Mouse (Mus musculus): ENCODE results near the gene Bcl7b. TPM values are rescaled to one million over a fixed set of nuclear protein-coding genes. Genes with fewer than 3 reads are reported as not detected.
"Not testable (repeated sequence)": the region's sequence is repeated elsewhere in the genome, so short reads cannot be mapped to it uniquely, and the experiment has no call there.

Gene Bcl7b
- polyA plus RNA-seq, 1 experiment from 2014 or later, result 58.8 TPM

DNA sequence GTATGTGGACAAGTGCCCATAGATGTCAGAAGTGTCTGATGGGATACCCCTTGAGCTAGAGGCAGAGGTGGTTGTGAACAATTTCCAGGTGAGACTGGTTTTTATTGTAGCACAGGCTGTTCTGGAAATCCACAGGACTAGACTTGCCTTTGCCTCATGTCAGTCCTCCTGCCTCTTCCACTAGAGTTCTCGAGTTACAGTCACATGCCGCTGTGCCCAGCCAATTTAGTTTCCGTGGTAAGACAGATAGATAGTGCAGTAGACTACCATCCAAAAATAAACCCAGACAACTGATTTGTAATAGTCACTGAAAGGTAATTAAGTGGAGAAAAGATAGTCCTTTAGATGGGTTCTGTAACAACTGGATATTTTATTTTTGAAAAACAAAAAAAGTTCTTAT, 34.7 kb downstream of the Bcl7b start:
- WGBS, result 57% methylated on average over 3 of the region's 3 CpGs
- no peaks in the 10 kb centered on the region for H3K9me3 ChIP-seq (replicated peaks; ENCODE audit: low read length)
- H3K4me2 ChIP-seq (ENCODE audit: low read length), result no peak overlapping the region
- H3K27ac ChIP-seq, result no peak overlapping the region
- TF ChIP-seq CTCF (IDR thresholded peaks at IDR 0.05; ENCODE audit: low read depth), result no peak
- no peak overlapping the region for H3K4me3 ChIP-seq (replicated peaks; ENCODE audit: low read depth, low read length)
- no peaks in the 10 kb centered on the region for H3K27me3 ChIP-seq (ENCODE audit: insufficient read depth, low read length)
- no peak overlapping the region for H3K9ac ChIP-seq (ENCODE audit: low read depth, low read length)
- H3K36me3 ChIP-seq (ENCODE audit: insufficient read depth, low read length), result peaks cover 25% of the 10 kb centered on the region
- no peaks in the 10 kb centered on the region for H3K4me1 ChIP-seq (replicated peaks; ENCODE audit: insufficient read depth, low read length)
- ATAC-seq (replicated peaks; ENCODE audit: low FRiP score, low read depth) (no peak), DNase-seq (ENCODE audit: low spot score) (no peak)

GRCm38 (mm10) chr5:135208197-135208596, 40.1 kb downstream of the Bcl7b start:
- Histone ChIP-seq H3K9me3 (replicated peaks; ENCODE audit: low read length) (no peaks in the 10 kb centered on the region), H3K27me3 (ENCODE audit: insufficient read depth, low read length) (no peaks in the 10 kb centered on the region), H3K4me1 (replicated peaks; ENCODE audit: insufficient read depth, low read length) (no peaks in the 10 kb centered on the region), H3K4me3 (replicated peaks; ENCODE audit: low read depth, low read length) (no peak overlapping the region), H3K9ac (ENCODE audit: low read depth, low read length) (no peak overlapping the region), H3K27ac (no peak overlapping the region), H3K4me2 (ENCODE audit: low read length) (no peak overlapping the region), H3K36me3 (ENCODE audit: insufficient read depth, low read length) (peaks cover 54% of the 10 kb centered on the region)
- TF ChIP-seq CTCF (IDR thresholded peaks at IDR 0.05; ENCODE audit: low read depth), result peak; percentile 43; the same call in 1 of the 2 replicates
- no peak for DNase-seq (ENCODE audit: low spot score)
- WGBS, result 92% methylated on average over 1 of the region's 1 CpGs
- no peak for ATAC-seq (replicated peaks; ENCODE audit: low FRiP score, low read depth)

GRCm38 (mm10) chr5:135216871-135217270, 48.8 kb downstream of the Bcl7b start:
- Histone ChIP-seq H3K36me3 (ENCODE audit: insufficient read depth, low read length) (peaks cover 83% of the 10 kb centered on the region), H3K4me2 (ENCODE audit: low read length) (no peak overlapping the region)

DNA sequence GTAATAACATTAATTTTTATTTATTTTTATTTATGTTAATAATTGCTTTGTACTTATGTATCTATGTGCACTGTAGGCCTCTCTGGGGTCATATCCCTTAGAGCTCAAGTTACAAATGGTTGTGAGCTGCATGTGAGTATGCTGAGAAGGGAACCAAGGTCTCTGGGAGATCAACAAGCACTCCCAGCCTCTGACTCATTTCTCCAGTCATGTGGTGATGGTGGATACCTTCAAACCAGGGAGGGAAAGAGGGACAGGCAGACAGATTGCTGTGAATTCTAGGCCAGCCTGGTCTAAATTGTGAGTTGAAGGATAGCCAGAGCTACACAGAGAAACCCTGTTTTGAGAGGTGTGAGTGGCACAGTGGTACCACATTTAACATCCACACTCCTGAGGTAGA, 52.9 kb downstream of the Bcl7b start:
- no peaks in the 10 kb centered on the region for H3K4me1 ChIP-seq (replicated peaks; ENCODE audit: insufficient read depth, low read length)
- no peaks in the 10 kb centered on the region for H3K9me3 ChIP-seq (replicated peaks; ENCODE audit: low read length)
- H3K9ac ChIP-seq (ENCODE audit: low read depth, low read length), result no peak overlapping the region
- H3K36me3 ChIP-seq (ENCODE audit: insufficient read depth, low read length), result peaks cover 81% of the 10 kb centered on the region
- no peaks in the 10 kb centered on the region for H3K27me3 ChIP-seq (ENCODE audit: insufficient read depth, low read length)
- H3K4me3 ChIP-seq (replicated peaks; ENCODE audit: low read depth, low read length), result no peak overlapping the region
- no peak overlapping the region for H3K27ac ChIP-seq
- no peak for TF ChIP-seq CTCF (IDR thresholded peaks at IDR 0.05; ENCODE audit: low read depth)
- no peak overlapping the region for H3K4me2 ChIP-seq (ENCODE audit: low read length)
- DNase-seq (ENCODE audit: low spot score), result no peak
- no peak for ATAC-seq (replicated peaks; ENCODE audit: low FRiP score, low read depth)

More at GRCm38 (mm10) chr5:135216871-135217270, 48.8 kb downstream of the Bcl7b start:
- H3K9ac ChIP-seq (ENCODE audit: low read depth, low read length), result no peak overlapping the region
- no peak for ATAC-seq (replicated peaks; ENCODE audit: low FRiP score, low read depth)
- DNase-seq (ENCODE audit: low spot score), result no peak
- no peak overlapping the region for H3K27ac ChIP-seq
- H3K4me3 ChIP-seq (replicated peaks; ENCODE audit: low read depth, low read length), result no peak overlapping the region
- H3K27me3 ChIP-seq (ENCODE audit: insufficient read depth, low read length), result no peaks in the 10 kb centered on the region
- TF ChIP-seq CTCF (IDR thresholded peaks at IDR 0.05; ENCODE audit: low read depth), result no peak
- 94% methylated on average over 6 of the region's 6 CpGs for WGBS
- no peaks in the 10 kb centered on the region for H3K4me1 ChIP-seq (replicated peaks; ENCODE audit: insufficient read depth, low read length)
- no peaks in the 10 kb centered on the region for H3K9me3 ChIP-seq (replicated peaks; ENCODE audit: low read length)

GRCm38 (mm10) chr5:135222066-135222465, 54.0 kb downstream of the Bcl7b start:
- Histone ChIP-seq H3K27me3 (ENCODE audit: insufficient read depth, low read length) (no peaks in the 10 kb centered on the region), H3K4me2 (ENCODE audit: low read length) (no peak overlapping the region), H3K4me3 (replicated peaks; ENCODE audit: low read depth, low read length) (no peak overlapping the region), H3K9ac (ENCODE audit: low read depth, low read length) (no peak overlapping the region), H3K27ac (no peak overlapping the region), H3K4me1 (replicated peaks; ENCODE audit: insufficient read depth, low read length) (no peaks in the 10 kb centered on the region), H3K9me3 (replicated peaks; ENCODE audit: low read length) (no peaks in the 10 kb centered on the region), H3K36me3 (ENCODE audit: insufficient read depth, low read length) (peaks cover 78% of the 10 kb centered on the region)
- WGBS, result 90% methylated on average over 7 of the region's 7 CpGs
- DNase-seq (ENCODE audit: low spot score) (no peak), ATAC-seq (replicated peaks; ENCODE audit: low FRiP score, low read depth) (no peak)
- no peak for TF ChIP-seq CTCF (IDR thresholded peaks at IDR 0.05; ENCODE audit: low read depth)

DNA sequence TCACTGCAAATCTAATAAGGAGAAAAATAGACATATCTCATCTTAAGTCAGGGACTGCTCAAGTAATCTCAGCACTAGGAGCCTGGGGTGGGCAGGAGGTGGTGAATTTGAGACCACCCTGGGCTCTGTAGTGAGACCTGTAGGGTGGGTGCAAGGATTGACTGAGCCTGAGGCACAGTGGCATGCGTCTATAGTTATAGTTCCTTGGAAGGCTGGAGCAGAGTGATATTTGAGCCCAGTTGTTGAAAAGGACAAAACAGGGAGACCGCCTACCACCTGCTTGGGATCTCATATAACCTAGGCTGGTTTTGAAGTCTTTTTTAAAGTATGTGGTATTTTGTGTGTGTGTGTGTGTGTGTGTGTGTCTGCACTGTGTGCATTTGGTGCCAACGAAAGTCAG, 56.1 kb downstream of the Bcl7b start:
- no peaks in the 10 kb centered on the region for H3K27me3 ChIP-seq (ENCODE audit: insufficient read depth, low read length)
- H3K4me1 ChIP-seq (replicated peaks; ENCODE audit: insufficient read depth, low read length), result no peaks in the 10 kb centered on the region
- no peak overlapping the region for H3K9ac ChIP-seq (ENCODE audit: low read depth, low read length)
- no peak for ATAC-seq (replicated peaks; ENCODE audit: low FRiP score, low read depth)
- H3K4me2 ChIP-seq (ENCODE audit: low read length), result no peak overlapping the region
- no peak overlapping the region for H3K4me3 ChIP-seq (replicated peaks; ENCODE audit: low read depth, low read length)
- no peak overlapping the region for H3K27ac ChIP-seq
- DNase-seq (ENCODE audit: low spot score), result no peak
- TF ChIP-seq CTCF (IDR thresholded peaks at IDR 0.05; ENCODE audit: low read depth), result no peak
- WGBS, result 84% methylated on average over 3 of the region's 3 CpGs
- H3K36me3 ChIP-seq (ENCODE audit: insufficient read depth, low read length), result peaks cover 74% of the 10 kb centered on the region
- no peaks in the 10 kb centered on the region for H3K9me3 ChIP-seq (replicated peaks; ENCODE audit: low read length)

- not testable (repeated sequence) for H3K27me3 ChIP-seq (ENCODE audit: insufficient read depth, low read length); H3K27ac ChIP-seq; ATAC-seq (replicated peaks; ENCODE audit: low FRiP score, low read depth); H3K4me1 ChIP-seq (replicated peaks; ENCODE audit: insufficient read depth, low read length); H3K9ac ChIP-seq (ENCODE audit: low read depth, low read length); H3K9me3 ChIP-seq (replicated peaks; ENCODE audit: low read length); H3K4me3 ChIP-seq (replicated peaks; ENCODE audit: low read depth, low read length); H3K4me2 ChIP-seq (ENCODE audit: low read length); DNase-seq (ENCODE audit: low spot score)
- WGBS, result 97% methylated on average over 4 of the region's 4 CpGs
- H3K36me3 ChIP-seq (ENCODE audit: insufficient read depth, low read length), result peaks cover 76% of the 10 kb centered on the region
- peak; percentile 42; the same call in 1 of the 2 replicates for TF ChIP-seq CTCF (IDR thresholded peaks at IDR 0.05; ENCODE audit: low read depth)
These were observed 57.8 kb downstream of the Bcl7b start for GRCm38 (mm10) chr5:135225879-135226278.

Data from kidney, postnatal 0 days (tissue).